Mouse (Mus musculus) lung, postnatal 0 days (tissue): ENCODE data around the gene Sez6l.

Experiments used
- CTCF ChIP-seq: IDR thresholded peaks from 2 replicates; pipeline ENCODE4 v1.5.1; 2016; ENCODE audit warnings: antibody characterized with exemption, mild to moderate bottlenecking
- EP300 ChIP-seq: IDR thresholded peaks from 2 replicates; pipeline ENCODE4 v1.6.1; 2016; ENCODE audit warnings: antibody characterized with exemption, mild to moderate bottlenecking, control low read depth

GRCm38 (mm10) chr5:112369326-112369725 lies 207.7 kb downstream of the Sez6l start:
- TF ChIP-seq CTCF (no peak), EP300 (no peak)
